Mouse (Mus musculus) erythroblast, embryonic 14.5 days (primary cell): ENCODE measurements around the gene Tmc6.

Experiments
- GATA1 ChIP-seq: IDR thresholded peaks from 2 replicates; pipeline ENCODE4 v1.6.1; 2012; ENCODE audit warnings: low read length, inconsistent platforms, mixed read lengths
- TAL1 ChIP-seq: IDR thresholded peaks from 3 replicates; pipeline ENCODE4 v1.6.1; 2012; ENCODE audit warnings: low read length, inconsistent platforms, mixed read lengths

GRCm38 (mm10) chr11:117772352-117772751 lies 9.6 kb downstream of the Tmc6 start:
- TF ChIP-seq GATA1 (no peak), TAL1 (no peak)
